Mouse (Mus musculus) thymus, adult 2 months (tissue): ENCODE data around the gene Slc24a3. TPM values are rescaled to one million over a fixed set of nuclear protein-coding genes. Genes with fewer than 3 reads are reported as not detected.

Source experiments
- DNase-seq: peaks from one replicate; pipeline ENCODE4 v3.0.0; 2021
- H3K27ac ChIP-seq: fragments of 200-500 bp; 2 replicates; pipeline ENCODE4 v1.5.1; 2012; ENCODE audit warnings: low read length, control low read depth; ENCODE audit not compliant: control insufficient read depth, insufficient read depth
- H3K27me3 ChIP-seq: fragments of 200-500 bp; 2 replicates; pipeline ENCODE4 v1.6.1; 2012; ENCODE audit warnings: mild to moderate bottlenecking, low read length, moderate library complexity, mixed read lengths; ENCODE audit not compliant: control insufficient read depth, insufficient read depth
- H3K36me3 ChIP-seq: fragments of 200-500 bp; 2 replicates; pipeline ENCODE4 v1.6.1; 2012; ENCODE audit warnings: mild to moderate bottlenecking, low read length, moderate library complexity; ENCODE audit not compliant: control insufficient read depth, insufficient read depth
- H3K4me1 ChIP-seq: fragments of 200-500 bp; replicated peaks from 2 replicates; pipeline ENCODE4 v1.6.1; 2012; ENCODE audit warnings: low read length; ENCODE audit not compliant: control insufficient read depth, insufficient read depth
- H3K4me3 ChIP-seq: fragments of 200-500 bp; 2 replicates; pipeline ENCODE4 v1.5.1; 2012; ENCODE audit warnings: mild to moderate bottlenecking, low read length, control low read depth, moderate library complexity; ENCODE audit not compliant: control insufficient read depth, insufficient read depth
- CTCF ChIP-seq: fragments of 200-500 bp; IDR thresholded peaks from 2 replicates; pipeline ENCODE4 v1.5.1; 2012; ENCODE audit warnings: mild to moderate bottlenecking, control low read depth, low read length, moderate library complexity, borderline replicate concordance; ENCODE audit not compliant: control insufficient read depth, poor library complexity, insufficient read depth; ENCODE audit errors: extremely low read depth
- POLR2A ChIP-seq: fragments of 200-500 bp; IDR thresholded peaks from 2 replicates; pipeline ENCODE4 v1.6.1; 2012; ENCODE audit warnings: mild to moderate bottlenecking, low read length, control low read depth, moderate library complexity; ENCODE audit not compliant: control insufficient read depth, poor library complexity, insufficient read depth; ENCODE audit errors: extremely low read depth
- WGBS: fragments of 180-500 bp; shearing (Covaris S2); methylation state at CpG from one replicate; pipeline ENCODE4 v1.1.7; 2018; 5-methylcytosine and 5-hydroxymethylcytosine counted together
- polyA plus RNA-seq: library from polyadenylated mRNA; depleted of rRNA; stranded (reverse); fragments of >200 nt; gene quantifications from 2 replicates; pipeline ENCODE4 v1.2.3, GENCODE M21; 2012

The Slc24a3 gene
- polyA plus RNA-seq, 1 experiment: 2.7 TPM

DNA sequence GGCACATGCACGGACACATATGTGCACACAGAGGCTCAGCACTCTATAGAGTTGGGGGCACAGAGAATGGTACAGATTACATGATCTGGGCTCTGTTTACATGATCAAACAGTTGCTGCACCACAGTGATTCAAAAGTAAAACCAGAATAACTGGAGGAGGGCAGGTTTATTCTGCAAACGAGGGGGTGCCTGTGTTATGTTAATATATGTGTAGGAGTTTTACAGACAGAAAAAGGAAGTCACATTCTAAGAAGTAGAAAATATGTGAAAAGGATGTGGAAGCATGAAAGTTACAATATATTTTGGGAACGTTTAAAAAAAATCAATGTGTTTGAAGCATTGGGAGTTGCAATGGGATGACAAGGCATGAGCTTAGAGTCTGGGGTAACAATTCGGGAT is 175.4 kb downstream of the Slc24a3 start:
- H3K4me3 ChIP-seq: no peak overlapping the region
- 60% methylated on average over 4 of the region's 4 CpGs for WGBS
- no peaks in the 10 kb centered on the region for H3K36me3 ChIP-seq
- H3K27ac ChIP-seq: no peak overlapping the region
- no peaks in the 10 kb centered on the region for H3K4me1 ChIP-seq
- no peak for TF ChIP-seq POLR2A
- no peaks in the 10 kb centered on the region for H3K27me3 ChIP-seq
- no peak for DNase-seq

- 93% methylated on average over 1 of the region's 1 CpGs for WGBS
- Histone ChIP-seq H3K27me3 (no peaks in the 10 kb centered on the region), H3K4me1 (no peaks in the 10 kb centered on the region), H3K4me3 (no peak overlapping the region), H3K27ac (no peak overlapping the region), H3K36me3 (no peaks in the 10 kb centered on the region)
- no peak for DNase-seq
- no peak for TF ChIP-seq POLR2A
- TF ChIP-seq CTCF: no peak
Measured at GRCm38 (mm10) chr2:145344521-145344920, 177.0 kb downstream of the Slc24a3 start.

- H3K36me3 ChIP-seq: no peaks in the 10 kb centered on the region
- TF ChIP-seq CTCF (no peak), POLR2A (no peak)
- no peak for DNase-seq
- H3K27me3 ChIP-seq: no peaks in the 10 kb centered on the region
- H3K27ac ChIP-seq: no peak overlapping the region
- no peaks in the 10 kb centered on the region for H3K4me1 ChIP-seq
- no peak overlapping the region for H3K4me3 ChIP-seq
- 96% methylated on average over 1 of the region's 1 CpGs for whole genome bisulfite sequencing
Measured at GRCm38 (mm10) chr2:145353801-145354200, 186.2 kb downstream of the Slc24a3 start.

GRCm38 (mm10) chr2:145358236-145358942 is 190.8 kb downstream of the Slc24a3 start:
- no peaks in the 10 kb centered on the region for H3K4me1 ChIP-seq
- TF ChIP-seq POLR2A (no peak), CTCF (no peak)
- H3K36me3 ChIP-seq: no peaks in the 10 kb centered on the region
- 86% methylated on average over 6 of the region's 6 CpGs for WGBS
- H3K27ac ChIP-seq: no peak overlapping the region
- no peak for DNase-seq
- no peak overlapping the region for H3K4me3 ChIP-seq
- H3K27me3 ChIP-seq: no peaks in the 10 kb centered on the region

DNA sequence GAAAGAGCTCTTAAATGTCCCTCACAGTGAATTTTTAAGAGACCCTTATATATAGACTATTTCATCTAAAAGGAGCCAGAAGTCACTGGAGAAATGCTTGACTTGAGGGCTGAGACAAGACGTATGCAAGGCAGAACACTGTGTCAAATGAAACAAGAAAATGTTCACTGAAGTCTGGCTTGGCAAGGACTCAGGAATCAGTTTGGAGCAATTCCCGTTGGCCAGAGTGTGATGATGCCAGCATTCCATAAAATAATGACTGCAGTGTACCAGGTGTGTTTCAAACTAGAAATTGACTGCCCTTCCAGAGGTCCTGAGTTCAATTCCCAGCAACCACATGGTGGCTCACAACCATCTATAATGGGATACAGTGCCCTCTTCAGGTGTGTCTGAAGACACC is 196.1 kb downstream of the Slc24a3 start:
- Histone ChIP-seq H3K4me1 (no peaks in the 10 kb centered on the region), H3K27me3 (no peaks in the 10 kb centered on the region), H3K27ac (no peak overlapping the region), H3K36me3 (no peaks in the 10 kb centered on the region), H3K4me3 (no peak overlapping the region)
- WGBS: 79% methylated on average over 2 of the region's 2 CpGs
- no peak for DNase-seq
- no peak for TF ChIP-seq CTCF
- TF ChIP-seq POLR2A: no peak

DNA sequence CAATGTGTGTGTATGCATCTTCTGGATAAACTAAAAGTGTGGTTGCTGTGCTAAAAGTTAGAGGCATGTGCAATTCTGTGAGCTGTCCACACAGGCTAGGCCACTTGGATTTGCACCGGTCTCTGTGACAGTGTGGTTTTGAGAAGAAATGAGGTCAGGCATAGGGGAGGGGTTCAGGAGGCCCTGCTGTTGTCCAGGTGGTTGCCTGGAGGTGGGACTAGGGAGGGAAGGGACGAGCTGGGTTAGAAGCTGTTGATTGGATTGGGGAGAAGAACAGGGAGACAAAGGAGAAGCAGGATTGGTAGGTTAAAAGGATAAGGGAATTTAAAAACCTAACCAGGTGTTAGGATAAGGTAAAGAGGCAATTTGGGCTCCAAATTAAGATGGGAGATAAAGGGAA is 201.1 kb downstream of the Slc24a3 start:
- DNase-seq: no peak
- Histone ChIP-seq H3K27ac (no peak overlapping the region), H3K36me3 (no peaks in the 10 kb centered on the region), H3K27me3 (no peaks in the 10 kb centered on the region), H3K4me1 (no peaks in the 10 kb centered on the region), H3K4me3 (no peak overlapping the region)
- WGBS: 82% methylated on average over 2 of the region's 2 CpGs
- no peak for TF ChIP-seq POLR2A

DNA sequence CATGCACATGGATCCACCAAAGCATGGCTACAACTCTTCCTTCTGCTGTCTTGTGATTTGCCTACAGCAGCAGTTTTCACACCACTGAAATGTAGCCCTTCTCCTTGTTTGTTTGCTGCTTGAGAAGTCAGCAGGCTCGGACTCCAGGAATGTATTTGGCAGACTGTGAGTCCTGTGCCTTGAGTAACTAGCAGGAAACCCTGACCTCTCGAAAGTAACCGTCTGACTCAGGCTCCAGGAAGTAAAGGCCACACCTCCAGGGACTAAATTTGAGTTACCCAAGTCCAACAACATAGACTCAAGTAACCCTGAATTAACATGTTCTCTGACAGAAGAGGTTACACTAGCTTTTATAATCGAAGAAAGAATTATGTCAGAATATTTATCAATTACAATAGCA is 203.2 kb downstream of the Slc24a3 start:
- H3K4me1 ChIP-seq: no peaks in the 10 kb centered on the region

More for the DNA sequence above, 203.2 kb downstream of the Slc24a3 start:
- no peaks in the 10 kb centered on the region for H3K27me3 ChIP-seq
- H3K27ac ChIP-seq: no peak overlapping the region
- DNase-seq: no peak
- no peaks in the 10 kb centered on the region for H3K36me3 ChIP-seq
- no peak for TF ChIP-seq POLR2A
- no peak for TF ChIP-seq CTCF
- WGBS: 40% methylated on average over 4 of the region's 4 CpGs
- H3K4me3 ChIP-seq: no peak overlapping the region
